Mouse (Mus musculus) MEL-GATA-1-ER (cell line): ENCODE results near the gene Rhoa.
"Not testable (repeated sequence)": the region's sequence is repeated elsewhere in the genome, so short reads cannot be mapped to it uniquely, and the experiment has no call there.

Source experiments
- DNase-seq: peaks from one replicate; pipeline ENCODE4 v3.0.0-alpha.2; 2012; ENCODE audit warnings: low read depth; ENCODE audit errors: extremely low read depth

Gene Rhoa

GRCm38 (mm10) chr9:108305629-108306520, at the start of gene Rhoa, which contains the start of gene Tcta:
Gene Rhoa, plus strand, starts transcription at chr9:108306129.
Gene Tcta, minus strand, starts transcription at chr9:108306160.
- peak; percentile 100 for DNase-seq

- no peak for DNase-seq
Observed at GRCm38 (mm10) chr9:108260526-108260925, 45.4 kb upstream of the Rhoa start.

- no peak for DNase-seq
Observed at GRCm38 (mm10) chr9:108261865-108262264, 44.1 kb upstream of the Rhoa start.

GRCm38 (mm10) chr9:108262494-108263049, 43.4 kb upstream of the Rhoa start:
- no peak for DNase-seq

GRCm38 (mm10) chr9:108263131-108263681, 42.7 kb upstream of the Rhoa start:
- DNase-seq = no peak

GRCm38 (mm10) chr9:108263690-108264190, 42.2 kb upstream of the Rhoa start, which contains the start of gene Dag1:
Gene Dag1, minus strand, starts transcription at chr9:108263958.
- peak; percentile 63 for DNase-seq

GRCm38 (mm10) chr9:108264191-108264921, 41.6 kb upstream of the Rhoa start:
- DNase-seq = peak; percentile 34

- DNase-seq = peak; percentile 58
Observed at GRCm38 (mm10) chr9:108266261-108266935, 39.5 kb upstream of the Rhoa start.

GRCm38 (mm10) chr9:108267691-108268090, 38.2 kb upstream of the Rhoa start:
- DNase-seq = no peak

- not testable (repeated sequence) for DNase-seq
Observed at GRCm38 (mm10) chr9:108268701-108269100, 37.2 kb upstream of the Rhoa start.

- DNase-seq = no peak
Observed at GRCm38 (mm10) chr9:108271941-108272340, 34.0 kb upstream of the Rhoa start.

GRCm38 (mm10) chr9:108272691-108273090, 33.2 kb upstream of the Rhoa start:
- no peak for DNase-seq

- DNase-seq = no peak
Observed at GRCm38 (mm10) chr9:108273485-108273884, 32.4 kb upstream of the Rhoa start.

- DNase-seq = no peak
Observed at GRCm38 (mm10) chr9:108274476-108275330, 31.2 kb upstream of the Rhoa start.

- DNase-seq = no peak
Observed at GRCm38 (mm10) chr9:108275331-108275659, 30.6 kb upstream of the Rhoa start.

GRCm38 (mm10) chr9:108278697-108279450, 27.1 kb upstream of the Rhoa start:
- peak; percentile 60 for DNase-seq

GRCm38 (mm10) chr9:108280071-108280828, 25.7 kb upstream of the Rhoa start:
- no peak for DNase-seq

- DNase-seq = peak; percentile 82
Observed at GRCm38 (mm10) chr9:108284410-108284809, 21.5 kb upstream of the Rhoa start.
